Mouse (Mus musculus): Measurements from ENCODE around the gene Hspb2. TPM values are rescaled to one million over a fixed set of nuclear protein-coding genes. Genes with fewer than 3 reads are reported as not detected.

Hspb2 gene
- 5.0 TPM in 2 replicates for polyA plus RNA-seq (2015; fragmentation: Nextera tagmentation; extraction: Ambion mirVana)

DNA sequence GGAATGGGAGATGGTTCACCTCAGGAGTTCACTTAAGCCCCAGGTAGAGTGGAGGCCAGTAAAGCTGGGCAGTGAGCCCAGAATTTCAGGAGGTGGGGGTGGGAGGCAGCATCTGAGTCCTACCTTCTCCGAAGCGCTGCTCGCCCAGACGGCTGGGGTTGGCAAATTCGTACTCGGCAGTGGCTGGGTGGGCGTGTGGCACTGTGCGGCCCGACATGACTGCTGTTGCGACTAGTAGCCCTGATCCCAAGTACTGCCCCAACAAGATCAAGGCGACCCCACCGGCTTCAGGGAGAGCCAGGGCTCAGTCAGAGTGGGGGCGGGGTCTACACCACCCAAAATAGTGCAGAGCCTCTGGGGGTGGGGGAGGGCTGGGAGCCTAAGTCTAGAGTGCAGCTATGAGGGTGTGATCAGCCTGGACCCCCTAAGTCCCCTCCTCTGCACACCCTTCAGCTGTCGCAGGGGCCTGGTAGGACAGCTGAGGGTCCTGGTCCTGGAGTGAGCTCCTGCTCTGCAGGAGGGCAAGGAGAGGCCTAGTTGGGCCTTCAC is at the start of gene Hspb2:
TSS of gene Hspb2 (minus strand) at position 301 of the 549 bp plus-strand sequence.
- peak within 1 kb of the TSS; percentile 28 for H3K4me3 ChIP-seq (ENCODE audit: low read length)
- ATAC-seq, result peak; percentile 61
- H3K27ac ChIP-seq (ENCODE audit: low read length), result peak within 1 kb of the TSS; percentile 73
- no peaks in the 10 kb centered on the region for H3K9me3 ChIP-seq (ENCODE audit: control insufficient read depth, low read length)
- WGBS, result 63% methylated on average over 14 of the region's 14 CpGs
- peaks cover 7% of the 10 kb centered on the region; the same call in 1 of the 2 replicates for H3K4me1 ChIP-seq (ENCODE audit: control insufficient read depth, insufficient read depth, low read length)
- peak within 1 kb of the TSS; percentile 17 for H3K4me2 ChIP-seq (ENCODE audit: low read depth, low read length)
- peak within 1 kb of the TSS; percentile 35 for H3K9ac ChIP-seq (ENCODE audit: low read depth, low read length)
- no peaks in the 10 kb centered on the region for H3K27me3 ChIP-seq (replicated peaks; ENCODE audit: control insufficient read depth, insufficient read depth, low read length)
- no peaks in the 10 kb centered on the region for H3K36me3 ChIP-seq (ENCODE audit: control insufficient read depth, insufficient read depth, low read length)

DNA sequence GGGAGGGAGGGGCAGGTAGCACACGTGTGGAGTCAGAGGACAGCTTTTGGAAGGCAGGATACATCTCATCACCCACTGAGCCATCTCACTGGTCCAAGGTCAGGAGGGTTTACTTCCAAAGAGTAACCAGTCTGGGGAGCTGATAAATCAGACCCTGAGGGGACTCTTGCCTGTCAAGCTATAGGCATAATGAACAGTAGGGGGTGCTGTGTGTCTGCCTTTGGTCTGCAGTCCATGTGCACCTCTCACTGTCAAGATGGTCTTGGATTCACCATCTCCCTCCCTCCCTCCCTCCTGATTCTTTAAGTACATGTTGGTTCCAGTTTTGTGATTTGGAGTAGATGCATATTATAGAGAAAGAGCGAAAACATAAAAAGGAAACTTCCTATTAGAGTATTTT is 48.8 kb upstream of the Hspb2 start:
- Histone ChIP-seq H3K9me3 (ENCODE audit: control insufficient read depth, low read length) (no peaks in the 10 kb centered on the region), H3K4me2 (ENCODE audit: low read depth, low read length) (no peak overlapping the region), H3K36me3 (ENCODE audit: control insufficient read depth, insufficient read depth, low read length) (peaks cover 11% of the 10 kb centered on the region; the same call in 1 of the 2 replicates), H3K27me3 (replicated peaks; ENCODE audit: control insufficient read depth, insufficient read depth, low read length) (no peaks in the 10 kb centered on the region), H3K4me1 (ENCODE audit: control insufficient read depth, insufficient read depth, low read length) (no peaks in the 10 kb centered on the region), H3K4me3 (ENCODE audit: low read length) (no peak overlapping the region), H3K9ac (ENCODE audit: low read depth, low read length) (no peak overlapping the region), H3K27ac (ENCODE audit: low read length) (no peak overlapping the region)
- WGBS, result 69% methylated on average over 2 of the region's 2 CpGs
- ATAC-seq, result no peak

DNA sequence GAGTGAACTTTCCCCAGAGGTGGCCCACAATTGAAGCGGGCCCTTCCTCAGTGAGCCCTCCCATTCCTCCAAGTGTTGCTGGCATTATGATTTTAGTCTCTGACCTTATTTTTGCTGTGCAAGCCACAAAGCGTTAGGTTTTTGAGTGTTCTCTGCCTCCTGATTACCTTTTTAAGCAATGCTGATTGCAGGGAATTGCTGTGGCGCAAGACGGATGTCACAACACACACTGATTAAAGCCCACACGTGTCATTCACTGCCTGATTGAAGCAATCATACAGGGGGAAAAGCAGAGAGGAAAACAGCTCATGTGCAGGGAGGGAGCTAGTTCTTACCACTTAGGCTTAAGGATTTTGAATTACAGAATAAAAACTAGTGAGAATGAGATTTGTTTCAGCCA is 46.2 kb upstream of the Hspb2 start:
- no peak for ATAC-seq
- Histone ChIP-seq H3K27me3 (replicated peaks; ENCODE audit: control insufficient read depth, insufficient read depth, low read length) (no peaks in the 10 kb centered on the region), H3K36me3 (ENCODE audit: control insufficient read depth, insufficient read depth, low read length) (peaks cover 9% of the 10 kb centered on the region; the same call in 1 of the 2 replicates), H3K9ac (ENCODE audit: low read depth, low read length) (no peak overlapping the region), H3K9me3 (ENCODE audit: control insufficient read depth, low read length) (no peaks in the 10 kb centered on the region), H3K4me3 (ENCODE audit: low read length) (no peak overlapping the region), H3K4me1 (ENCODE audit: control insufficient read depth, insufficient read depth, low read length) (no peaks in the 10 kb centered on the region), H3K27ac (ENCODE audit: low read length) (no peak overlapping the region), H3K4me2 (ENCODE audit: low read depth, low read length) (no peak overlapping the region)
- 77% methylated on average over 5 of the region's 5 CpGs for WGBS

DNA sequence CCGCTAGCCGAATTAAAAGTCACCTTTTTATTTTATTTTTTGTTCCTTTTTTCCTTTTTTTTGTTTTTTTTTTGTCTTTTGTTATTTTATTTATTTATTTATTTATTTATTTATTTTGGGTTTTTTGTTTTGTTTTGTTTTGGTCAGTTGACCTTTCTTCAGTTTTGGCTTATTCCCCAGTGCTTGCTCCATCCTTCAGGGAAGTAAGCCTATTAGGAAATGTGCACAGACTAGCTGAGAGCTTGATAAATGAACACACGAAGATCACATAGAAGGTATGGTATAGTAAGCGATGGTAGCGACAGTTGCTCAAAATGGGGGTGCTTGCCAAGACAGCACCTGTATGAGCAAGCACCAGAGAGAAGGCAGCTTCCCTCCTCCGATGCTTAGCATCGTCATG is 45.5 kb upstream of the Hspb2 start:
- Histone ChIP-seq H3K9me3 (ENCODE audit: control insufficient read depth, low read length) (no peaks in the 10 kb centered on the region), H3K27ac (ENCODE audit: low read length) (no peak overlapping the region), H3K9ac (ENCODE audit: low read depth, low read length) (no peak overlapping the region), H3K4me1 (ENCODE audit: control insufficient read depth, insufficient read depth, low read length) (no peaks in the 10 kb centered on the region), H3K4me3 (ENCODE audit: low read length) (no peak overlapping the region), H3K27me3 (replicated peaks; ENCODE audit: control insufficient read depth, insufficient read depth, low read length) (no peaks in the 10 kb centered on the region), H3K36me3 (ENCODE audit: control insufficient read depth, insufficient read depth, low read length) (0 out of 2 replicates have a peak, but pooled peaks cover 6% of the 10 kb centered on the region), H3K4me2 (ENCODE audit: low read depth, low read length) (no peak overlapping the region)
- 93% methylated on average over 7 of the region's 7 CpGs for WGBS
- no peak for ATAC-seq

DNA sequence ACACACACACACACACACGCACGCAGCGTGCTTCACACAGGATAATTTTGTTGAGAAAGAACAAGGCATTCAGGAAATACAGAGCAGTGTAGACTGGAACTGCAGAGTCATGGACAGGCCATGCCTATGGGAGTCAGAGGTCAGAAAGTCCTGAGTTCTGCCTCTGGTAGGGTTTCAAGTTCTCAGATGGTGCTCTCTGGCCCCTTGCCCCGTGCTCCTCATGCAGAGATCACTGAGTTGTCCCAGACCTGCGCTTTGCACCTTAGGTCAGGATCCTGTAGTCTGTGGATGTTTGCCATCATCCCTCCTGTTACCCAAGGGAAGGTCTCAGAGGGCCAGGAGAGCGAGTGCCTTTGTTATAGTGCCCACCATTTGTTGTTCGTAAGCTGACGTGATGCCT is 44.6 kb upstream of the Hspb2 start:
- no peaks in the 10 kb centered on the region for H3K4me1 ChIP-seq (ENCODE audit: control insufficient read depth, insufficient read depth, low read length)
- no peak for ATAC-seq
- no peaks in the 10 kb centered on the region for H3K9me3 ChIP-seq (ENCODE audit: control insufficient read depth, low read length)
- WGBS, result 92% methylated on average over 8 of the region's 8 CpGs
- H3K36me3 ChIP-seq (ENCODE audit: control insufficient read depth, insufficient read depth, low read length), result 0 out of 2 replicates have a peak, but pooled peaks cover 6% of the 10 kb centered on the region
- H3K27ac ChIP-seq (ENCODE audit: low read length), result no peak overlapping the region
- H3K9ac ChIP-seq (ENCODE audit: low read depth, low read length), result no peak overlapping the region
- H3K4me3 ChIP-seq (ENCODE audit: low read length), result no peak overlapping the region
- H3K27me3 ChIP-seq (replicated peaks; ENCODE audit: control insufficient read depth, insufficient read depth, low read length), result no peaks in the 10 kb centered on the region
- no peak overlapping the region for H3K4me2 ChIP-seq (ENCODE audit: low read depth, low read length)

DNA sequence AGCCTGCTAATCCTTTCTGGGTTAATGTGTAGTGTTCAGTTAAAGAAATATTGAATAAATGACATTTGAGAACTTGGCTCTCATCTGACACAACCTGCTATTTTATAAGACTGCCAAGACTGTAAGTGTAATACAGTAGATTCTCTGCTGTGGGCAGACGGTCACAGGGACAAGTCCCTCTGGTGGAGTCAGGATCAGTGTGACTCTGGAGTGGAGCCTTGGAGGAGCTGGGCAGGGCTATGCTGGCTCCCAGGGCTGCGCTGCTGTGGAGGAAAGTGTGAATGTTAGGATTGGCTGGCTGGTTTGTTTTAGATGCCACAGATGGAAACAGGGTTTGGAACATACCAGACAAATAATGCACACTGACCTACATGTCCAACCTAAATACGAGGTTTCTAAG is 43.1 kb upstream of the Hspb2 start:
- no peak for ATAC-seq
- Histone ChIP-seq H3K36me3 (ENCODE audit: control insufficient read depth, insufficient read depth, low read length) (peaks cover 7% of the 10 kb centered on the region; the same call in 1 of the 2 replicates), H3K27me3 (replicated peaks; ENCODE audit: control insufficient read depth, insufficient read depth, low read length) (no peaks in the 10 kb centered on the region), H3K9ac (ENCODE audit: low read depth, low read length) (no peak overlapping the region), H3K27ac (ENCODE audit: low read length) (no peak overlapping the region), H3K4me1 (ENCODE audit: control insufficient read depth, insufficient read depth, low read length) (no peaks in the 10 kb centered on the region), H3K4me3 (ENCODE audit: low read length) (no peak overlapping the region), H3K4me2 (ENCODE audit: low read depth, low read length) (no peak overlapping the region), H3K9me3 (ENCODE audit: control insufficient read depth, low read length) (no peaks in the 10 kb centered on the region)
- 91% methylated on average over 3 of the region's 3 CpGs for WGBS

DNA sequence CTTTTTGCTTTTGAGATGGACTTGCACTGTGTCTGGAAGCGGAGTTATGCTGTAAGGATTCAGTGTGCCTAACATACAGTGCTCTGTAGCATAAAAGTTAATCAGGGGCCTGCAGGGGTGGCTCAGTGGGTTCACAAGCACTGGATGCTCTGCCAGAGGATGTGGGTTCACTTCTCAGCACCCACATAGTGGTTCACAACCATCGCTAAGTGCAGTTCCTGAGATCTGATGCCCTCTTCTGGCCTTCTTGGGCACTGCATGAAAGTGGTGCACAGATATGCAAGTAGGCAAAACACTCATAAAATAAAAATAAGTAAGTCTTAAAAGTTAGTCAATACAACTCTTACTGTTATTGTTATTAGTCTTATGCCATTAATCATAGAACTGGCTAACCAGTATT is 30.0 kb upstream of the Hspb2 start:
- Histone ChIP-seq H3K27ac (ENCODE audit: low read length) (no peak overlapping the region), H3K4me2 (ENCODE audit: low read depth, low read length) (no peak overlapping the region), H3K9ac (ENCODE audit: low read depth, low read length) (no peak overlapping the region), H3K27me3 (replicated peaks; ENCODE audit: control insufficient read depth, insufficient read depth, low read length) (no peaks in the 10 kb centered on the region), H3K4me1 (ENCODE audit: control insufficient read depth, insufficient read depth, low read length) (no peaks in the 10 kb centered on the region), H3K36me3 (ENCODE audit: control insufficient read depth, insufficient read depth, low read length) (peaks cover 13% of the 10 kb centered on the region; the same call in 1 of the 2 replicates), H3K4me3 (ENCODE audit: low read length) (no peak overlapping the region), H3K9me3 (ENCODE audit: control insufficient read depth, low read length) (no peaks in the 10 kb centered on the region)
- 84% methylated on average over 2 of the region's 2 CpGs for WGBS
- no peak for ATAC-seq

DNA sequence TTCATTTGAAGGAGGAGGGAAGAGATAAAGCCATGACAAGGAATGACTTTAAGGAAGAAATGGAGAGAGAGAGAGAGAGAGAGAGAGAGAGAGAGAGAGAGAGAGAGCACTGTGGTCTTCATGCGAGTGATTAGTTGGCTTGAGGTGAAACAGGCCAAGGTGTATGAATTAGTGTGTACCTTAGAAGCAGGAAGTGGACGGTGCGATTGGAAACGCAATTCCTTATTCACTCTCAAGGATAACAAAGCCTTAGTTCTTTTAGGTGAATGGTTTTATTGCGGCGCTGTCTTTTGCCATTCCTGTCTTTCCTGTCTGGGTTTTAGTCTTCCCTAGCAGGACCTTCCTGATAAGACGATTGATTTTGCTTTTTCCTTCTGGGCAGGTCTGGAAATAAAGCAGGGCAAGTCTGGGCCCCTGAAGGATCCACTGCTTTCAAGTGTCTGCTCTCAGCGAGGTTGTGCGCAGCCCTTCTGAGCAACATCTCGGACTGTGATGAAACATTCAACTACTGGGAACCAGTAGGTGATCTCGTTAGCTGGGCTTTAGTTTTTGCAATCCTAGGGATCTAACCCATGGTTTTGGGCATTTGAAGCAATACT is 24.1 kb upstream of the Hspb2 start:
- Histone ChIP-seq H3K27ac (ENCODE audit: low read length) (peak overlapping the region; percentile 92), H3K27me3 (replicated peaks; ENCODE audit: control insufficient read depth, insufficient read depth, low read length) (no peaks in the 10 kb centered on the region), H3K4me3 (ENCODE audit: low read length) (peak overlapping the region; percentile 98), H3K36me3 (ENCODE audit: control insufficient read depth, insufficient read depth, low read length) (peaks cover 4% of the 10 kb centered on the region; the same call in 1 of the 2 replicates), H3K9ac (ENCODE audit: low read depth, low read length) (peak overlapping the region; percentile 91), H3K9me3 (ENCODE audit: control insufficient read depth, low read length) (no peaks in the 10 kb centered on the region), H3K4me2 (ENCODE audit: low read depth, low read length) (peak overlapping the region; percentile 86), H3K4me1 (ENCODE audit: control insufficient read depth, insufficient read depth, low read length) (peaks cover 8% of the 10 kb centered on the region)
- peak; percentile 71 for ATAC-seq
- 42% methylated on average over 11 of the region's 11 CpGs for WGBS

DNA sequence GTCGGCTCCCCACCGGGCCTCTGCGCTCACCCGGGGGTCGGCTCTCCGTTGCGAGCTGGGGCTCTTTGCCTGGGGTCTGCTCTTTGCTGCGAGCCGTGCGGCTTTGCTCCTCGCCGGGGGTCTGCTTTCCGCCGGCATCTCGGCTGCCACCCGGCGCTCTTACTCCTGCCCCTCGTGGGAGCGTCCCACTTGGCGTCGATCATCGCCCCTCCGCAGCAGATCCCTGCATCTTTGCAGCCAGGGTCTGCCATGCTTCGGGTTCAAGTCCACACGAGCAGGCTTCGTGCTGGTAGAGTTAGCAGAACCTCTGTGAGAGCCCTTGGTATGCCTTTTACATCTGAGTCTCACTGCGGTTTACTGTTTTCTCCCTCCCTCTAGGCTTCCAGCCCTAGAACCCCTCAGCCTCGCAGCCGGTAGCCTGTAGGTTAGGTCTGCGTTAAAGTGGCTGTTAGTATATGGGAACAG is 23.5 kb upstream of the Hspb2 start:
- Histone ChIP-seq H3K27ac (ENCODE audit: low read length) (peak overlapping the region; percentile 92), H3K9me3 (ENCODE audit: control insufficient read depth, low read length) (no peaks in the 10 kb centered on the region), H3K27me3 (replicated peaks; ENCODE audit: control insufficient read depth, insufficient read depth, low read length) (no peaks in the 10 kb centered on the region), H3K4me3 (ENCODE audit: low read length) (peak overlapping the region; percentile 98), H3K9ac (ENCODE audit: low read depth, low read length) (peak overlapping the region; percentile 91), H3K4me2 (ENCODE audit: low read depth, low read length) (peak overlapping the region; percentile 86), H3K4me1 (ENCODE audit: control insufficient read depth, insufficient read depth, low read length) (peaks cover 8% of the 10 kb centered on the region), H3K36me3 (ENCODE audit: control insufficient read depth, insufficient read depth, low read length) (peaks cover 4% of the 10 kb centered on the region; the same call in 1 of the 2 replicates)
- ATAC-seq, result peak; percentile 57
- under 1% methylated on average over 30 of the region's 30 CpGs for WGBS
